Mouse (Mus musculus) embryonic fibroblast, embryonic 13.5 days (primary cell): Measurements from ENCODE around the gene Ssmem1.

ENCODE experiments used
- CTCF ChIP-seq: IDR thresholded peaks from 2 replicates; pipeline ENCODE4 v1.5.1; 2011; ENCODE audit warnings: mild to moderate bottlenecking, control low read depth, low read length, moderate library complexity, borderline replicate concordance; ENCODE audit not compliant: insufficient read depth
- POLR2A ChIP-seq: IDR thresholded peaks from 2 replicates; pipeline ENCODE4 v1.6.1; 2011; ENCODE audit warnings: low read depth, mild to moderate bottlenecking, control low read depth, low read length, moderate library complexity

DNA sequence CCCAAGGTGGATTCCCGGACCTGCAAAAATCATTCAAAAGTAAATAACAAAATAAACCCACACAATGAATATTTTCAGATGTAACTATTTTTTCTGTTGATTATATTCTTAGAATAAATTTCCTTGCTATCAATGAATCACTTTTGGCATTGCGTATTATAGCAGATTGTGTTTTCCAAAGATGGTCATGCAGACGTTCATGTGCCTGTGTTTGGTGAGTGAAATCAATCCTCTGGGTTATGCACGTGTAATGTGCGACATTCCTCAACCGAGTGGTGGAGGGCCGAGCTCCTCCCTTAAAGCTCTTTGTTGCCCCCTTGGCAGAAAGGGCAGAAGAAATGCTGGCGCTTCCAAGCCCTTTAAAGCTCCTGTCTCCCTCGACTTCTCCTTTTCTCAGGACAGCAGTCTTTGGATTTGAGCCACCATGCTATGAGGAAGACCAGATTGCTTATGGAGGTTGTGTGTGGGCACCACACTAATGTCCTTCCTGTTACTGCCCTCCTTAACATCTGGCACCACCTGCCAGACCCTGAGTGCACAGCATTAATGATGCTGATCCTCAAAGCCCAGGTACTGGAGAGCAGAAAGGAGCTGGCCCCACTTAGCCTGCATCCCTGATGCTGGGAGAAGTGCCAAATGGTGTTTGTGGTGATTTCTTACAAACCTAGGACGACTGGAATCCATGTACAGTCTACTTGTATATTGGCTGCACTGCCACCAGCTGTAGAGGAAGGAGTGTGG lies 33.5 kb upstream of the Ssmem1 start:
- TF ChIP-seq POLR2A (no peak), CTCF (no peak)
